Mouse (Mus musculus): ENCODE data around the gene Gm49388. TPM values are rescaled to one million over a fixed set of nuclear protein-coding genes. Genes with fewer than 3 reads are reported as not detected.
"Not testable (repeated sequence)": the region's sequence is repeated elsewhere in the genome, so short reads cannot be mapped to it uniquely, and the experiment has no call there.

Gene Gm49388
- polyA plus RNA-seq, 1 experiment = not detected

GRCm38 (mm10) chr7:127772080-127772479, 13.3 kb upstream of the Gm49388 start:
- Histone ChIP-seq H3K27me3 (ENCODE audit: control insufficient read depth) (peaks cover 2% of the 10 kb centered on the region; the same call in 1 of the 2 replicates), H3K4me3 (replicated peaks) (no peak overlapping the region), H3K9me3 (ENCODE audit: control insufficient read depth, low read length) (no peaks in the 10 kb centered on the region), H3K36me3 (ENCODE audit: control insufficient read depth) (peaks cover 7% of the 10 kb centered on the region), H3K4me1 (ENCODE audit: control insufficient read depth) (peaks cover 80% of the 10 kb centered on the region)
- TF ChIP-seq TAL1 (IDR thresholded peaks at IDR 0.05; ENCODE audit: low read length) = no peak
- TF ChIP-seq GATA1 (IDR thresholded peaks at IDR 0.05; ENCODE audit: low read length) = no peak

- Histone ChIP-seq H3K4me1 (ENCODE audit: control insufficient read depth) (peaks cover 75% of the 10 kb centered on the region), H3K9me3 (ENCODE audit: control insufficient read depth, low read length) (no peaks in the 10 kb centered on the region), H3K36me3 (ENCODE audit: control insufficient read depth) (peaks cover 4% of the 10 kb centered on the region), H3K4me3 (replicated peaks) (no peak overlapping the region), H3K27me3 (ENCODE audit: control insufficient read depth) (peaks cover 2% of the 10 kb centered on the region; the same call in 1 of the 2 replicates)
- TF ChIP-seq TAL1 (IDR thresholded peaks at IDR 0.05; ENCODE audit: low read length) (no peak), GATA1 (IDR thresholded peaks at IDR 0.05; ENCODE audit: low read length) (no peak)
These were observed 12.9 kb upstream of the Gm49388 start for GRCm38 (mm10) chr7:127772557-127772956.

GRCm38 (mm10) chr7:127773664-127774384, 11.6 kb upstream of the Gm49388 start:
- Histone ChIP-seq H3K27me3 (ENCODE audit: control insufficient read depth) (peaks cover 2% of the 10 kb centered on the region; the same call in 1 of the 2 replicates), H3K36me3 (ENCODE audit: control insufficient read depth) (peaks cover 8% of the 10 kb centered on the region), H3K4me1 (ENCODE audit: control insufficient read depth) (peaks cover 74% of the 10 kb centered on the region), H3K9me3 (ENCODE audit: control insufficient read depth, low read length) (no peaks in the 10 kb centered on the region), H3K4me3 (replicated peaks) (no peak overlapping the region)
- TF ChIP-seq GATA1 (IDR thresholded peaks at IDR 0.05; ENCODE audit: low read length) (no peak), TAL1 (IDR thresholded peaks at IDR 0.05; ENCODE audit: low read length) (no peak)

- peaks cover 63% of the 10 kb centered on the region for H3K4me1 ChIP-seq (ENCODE audit: control insufficient read depth)
- not testable (repeated sequence) for H3K9me3 ChIP-seq (ENCODE audit: control insufficient read depth, low read length); H3K27me3 ChIP-seq (ENCODE audit: control insufficient read depth)
- peak overlapping the region; percentile 78 for H3K4me3 ChIP-seq (replicated peaks)
- peaks cover 28% of the 10 kb centered on the region for H3K36me3 ChIP-seq (ENCODE audit: control insufficient read depth)
These were observed 9.6 kb upstream of the Gm49388 start for GRCm38 (mm10) chr7:127775837-127776236.

- Histone ChIP-seq H3K4me1 (ENCODE audit: control insufficient read depth) (peaks cover 59% of the 10 kb centered on the region), H3K36me3 (ENCODE audit: control insufficient read depth) (peaks cover 34% of the 10 kb centered on the region)
These were observed 9.0 kb upstream of the Gm49388 start, which contains the start of gene Setd1a for GRCm38 (mm10) chr7:127776426-127776825. Setd1a (plus strand) TSS chr7:127776670.

DNA sequence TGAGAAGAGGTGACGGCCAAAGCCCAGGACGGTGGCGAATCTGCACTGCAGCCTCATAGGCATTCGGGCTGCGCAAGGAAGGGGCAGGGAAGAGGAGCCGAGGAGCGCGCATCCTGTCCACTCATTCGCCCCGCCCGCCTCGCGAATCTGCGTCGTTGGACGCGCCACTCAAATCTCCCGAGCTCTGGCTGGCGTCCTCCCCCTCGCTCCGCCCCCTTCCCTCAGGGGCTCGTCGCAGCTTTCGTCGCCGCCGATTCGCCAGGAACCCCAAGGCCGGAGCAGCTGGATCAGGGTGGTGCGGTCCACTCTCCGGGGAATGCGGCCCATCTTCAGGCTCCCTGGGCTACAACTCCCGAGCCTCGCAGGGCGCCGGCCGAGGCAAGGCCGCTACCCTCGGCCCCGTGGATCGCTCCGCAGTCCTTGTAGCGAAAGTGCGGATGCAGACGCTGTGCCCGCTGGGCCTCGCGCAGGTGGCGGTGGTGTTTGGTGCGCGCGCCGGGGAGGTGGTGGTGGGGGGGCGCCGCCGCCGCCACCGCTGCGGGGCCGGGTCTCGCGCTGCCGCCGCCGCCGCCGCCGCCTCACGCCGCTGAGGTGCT, 8.4 kb upstream of the Gm49388 start:
- H3K4me1 ChIP-seq (ENCODE audit: control insufficient read depth) = peaks cover 54% of the 10 kb centered on the region

More at GRCm38 (mm10) chr7:127776426-127776825, 9.0 kb upstream of the Gm49388 start, which contains the start of gene Setd1a:
- H3K4me3 ChIP-seq (replicated peaks) = peak within 1 kb of the TSS; percentile 78
- no peaks in the 10 kb centered on the region for H3K9me3 ChIP-seq (ENCODE audit: control insufficient read depth, low read length)
- TF ChIP-seq TAL1 (IDR thresholded peaks at IDR 0.05; ENCODE audit: low read length) (no peak), GATA1 (IDR thresholded peaks at IDR 0.05; ENCODE audit: low read length) (no peak)
- H3K27me3 ChIP-seq (ENCODE audit: control insufficient read depth) = no peaks in the 10 kb centered on the region

GRCm38 (mm10) chr7:127777474-127778266, 7.7 kb upstream of the Gm49388 start:
- Histone ChIP-seq H3K4me3 (replicated peaks) (peak overlapping the region; percentile 78), H3K9me3 (ENCODE audit: control insufficient read depth, low read length) (no peaks in the 10 kb centered on the region), H3K36me3 (ENCODE audit: control insufficient read depth) (peaks cover 46% of the 10 kb centered on the region), H3K4me1 (ENCODE audit: control insufficient read depth) (peaks cover 49% of the 10 kb centered on the region), H3K27me3 (ENCODE audit: control insufficient read depth) (no peaks in the 10 kb centered on the region)
- TF ChIP-seq TAL1 (IDR thresholded peaks at IDR 0.05; ENCODE audit: low read length) (no peak), GATA1 (IDR thresholded peaks at IDR 0.05; ENCODE audit: low read length) (no peak)

More for the DNA sequence above, 8.4 kb upstream of the Gm49388 start:
- peak overlapping the region; percentile 78 for H3K4me3 ChIP-seq (replicated peaks)
- no peaks in the 10 kb centered on the region for H3K27me3 ChIP-seq (ENCODE audit: control insufficient read depth)
- no peak for TF ChIP-seq TAL1 (IDR thresholded peaks at IDR 0.05; ENCODE audit: low read length)
- no peak for TF ChIP-seq GATA1 (IDR thresholded peaks at IDR 0.05; ENCODE audit: low read length)
- H3K9me3 ChIP-seq (ENCODE audit: control insufficient read depth, low read length) = no peaks in the 10 kb centered on the region
- H3K36me3 ChIP-seq (ENCODE audit: control insufficient read depth) = peaks cover 39% of the 10 kb centered on the region

- TF ChIP-seq TAL1 (IDR thresholded peaks at IDR 0.05; ENCODE audit: low read length) = no peak
- TF ChIP-seq GATA1 (IDR thresholded peaks at IDR 0.05; ENCODE audit: low read length) = no peak
- H3K4me1 ChIP-seq (ENCODE audit: control insufficient read depth) = peaks cover 48% of the 10 kb centered on the region
- H3K4me3 ChIP-seq (replicated peaks) = peak overlapping the region; percentile 78
- H3K27me3 ChIP-seq (ENCODE audit: control insufficient read depth) = no peaks in the 10 kb centered on the region
- H3K9me3 ChIP-seq (ENCODE audit: control insufficient read depth, low read length) = no peaks in the 10 kb centered on the region
- H3K36me3 ChIP-seq (ENCODE audit: control insufficient read depth) = peaks cover 51% of the 10 kb centered on the region
These were observed 7.1 kb upstream of the Gm49388 start for GRCm38 (mm10) chr7:127778350-127778749.

Measured in erythroblast, embryonic 14.5 days (primary cell).